Mouse (Mus musculus): Measurements from ENCODE around the gene Trp53i11. TPM values are rescaled to one million over a fixed set of nuclear protein-coding genes. Genes with fewer than 3 reads are reported as not detected.
A peak's percentile ranks its signal among the peaks of the same experiment; 100 is the strongest.

The Trp53i11 gene
- polyA plus RNA-seq, 1 experiment from 2014 or later = 38.6 TPM

DNA sequence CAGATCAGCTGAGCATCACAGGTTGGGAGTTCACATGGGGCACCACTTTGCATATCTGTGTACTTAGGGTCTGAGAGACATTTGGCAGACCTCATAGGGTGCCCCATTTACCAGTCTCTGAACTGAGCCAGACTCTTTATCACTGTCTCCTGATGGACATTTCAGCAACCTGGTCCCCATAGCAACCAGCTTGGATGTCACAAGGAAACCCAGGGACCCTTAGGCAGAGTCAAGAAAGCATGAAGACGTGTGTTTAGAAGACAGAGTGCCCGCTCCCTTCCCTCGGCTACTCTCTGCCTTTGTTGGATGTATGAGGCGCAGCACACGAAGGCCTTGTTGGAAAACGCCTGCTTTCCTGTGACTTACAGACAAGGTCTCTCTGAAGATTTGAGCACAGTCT lies 21.1 kb upstream of the Trp53i11 start:
- Histone ChIP-seq H3K4me2 (ENCODE audit: low read depth, low read length) (no peak overlapping the region), H3K27me3 (ENCODE audit: control insufficient read depth, insufficient read depth, low read length) (no peaks in the 10 kb centered on the region), H3K4me1 (ENCODE audit: control insufficient read depth, insufficient read depth, low read length) (peaks cover 20% of the 10 kb centered on the region), H3K4me3 (ENCODE audit: low read length) (no peak overlapping the region), H3K9ac (ENCODE audit: low read length) (no peak overlapping the region), H3K9me3 (replicated peaks; ENCODE audit: control insufficient read depth, low read length) (no peaks in the 10 kb centered on the region), H3K27ac (ENCODE audit: low read length) (no peak overlapping the region), H3K36me3 (ENCODE audit: control insufficient read depth, insufficient read depth) (no peaks in the 10 kb centered on the region)
- 74% methylated on average over 6 of the region's 6 CpGs for WGBS
- ATAC-seq (replicated peaks; ENCODE audit: extremely low read depth, insufficient read depth, low FRiP score) = no peak

DNA sequence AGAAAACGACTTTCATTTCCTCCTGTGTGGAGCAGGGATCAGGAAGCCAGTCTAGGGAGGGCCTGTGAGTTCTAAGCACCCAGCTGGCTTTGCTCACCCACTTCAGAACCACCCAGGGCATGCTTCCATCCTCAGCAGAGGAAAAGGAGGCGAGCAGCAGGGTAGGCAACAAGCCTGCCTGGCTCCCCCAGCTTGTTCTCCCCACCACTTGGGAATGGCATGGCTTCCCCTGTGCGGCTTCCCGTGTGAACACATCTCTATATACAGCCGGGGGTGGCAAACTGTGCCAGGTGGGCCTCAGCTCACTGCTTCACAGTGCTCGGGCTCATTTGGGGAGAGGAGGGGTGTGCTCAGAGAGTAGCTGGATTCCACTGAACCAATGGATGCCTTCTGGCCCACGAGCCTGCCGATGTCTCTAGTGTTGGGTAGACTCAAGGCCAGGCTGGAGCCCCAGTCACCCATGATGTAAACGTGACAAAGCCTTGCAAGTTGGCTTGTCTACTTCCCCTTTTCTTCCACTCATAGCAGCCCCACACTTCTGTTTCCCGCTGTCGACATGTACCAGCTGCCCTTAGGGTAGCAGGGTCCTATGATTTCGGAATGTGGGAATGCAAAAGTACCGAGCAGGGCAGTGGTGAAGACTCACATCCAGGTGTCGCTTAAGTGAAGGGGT lies 20.5 kb upstream of the Trp53i11 start:
- Histone ChIP-seq H3K27ac (ENCODE audit: low read length) (no peak overlapping the region), H3K4me3 (ENCODE audit: low read length) (no peak overlapping the region), H3K9me3 (replicated peaks; ENCODE audit: control insufficient read depth, low read length) (no peaks in the 10 kb centered on the region), H3K4me2 (ENCODE audit: low read depth, low read length) (no peak overlapping the region), H3K9ac (ENCODE audit: low read length) (no peak overlapping the region), H3K27me3 (ENCODE audit: control insufficient read depth, insufficient read depth, low read length) (no peaks in the 10 kb centered on the region), H3K36me3 (ENCODE audit: control insufficient read depth, insufficient read depth) (no peaks in the 10 kb centered on the region), H3K4me1 (ENCODE audit: control insufficient read depth, insufficient read depth, low read length) (peaks cover 20% of the 10 kb centered on the region)
- ATAC-seq (replicated peaks; ENCODE audit: extremely low read depth, insufficient read depth, low FRiP score) = no peak
- 70% methylated on average over 14 of the region's 14 CpGs for WGBS

DNA sequence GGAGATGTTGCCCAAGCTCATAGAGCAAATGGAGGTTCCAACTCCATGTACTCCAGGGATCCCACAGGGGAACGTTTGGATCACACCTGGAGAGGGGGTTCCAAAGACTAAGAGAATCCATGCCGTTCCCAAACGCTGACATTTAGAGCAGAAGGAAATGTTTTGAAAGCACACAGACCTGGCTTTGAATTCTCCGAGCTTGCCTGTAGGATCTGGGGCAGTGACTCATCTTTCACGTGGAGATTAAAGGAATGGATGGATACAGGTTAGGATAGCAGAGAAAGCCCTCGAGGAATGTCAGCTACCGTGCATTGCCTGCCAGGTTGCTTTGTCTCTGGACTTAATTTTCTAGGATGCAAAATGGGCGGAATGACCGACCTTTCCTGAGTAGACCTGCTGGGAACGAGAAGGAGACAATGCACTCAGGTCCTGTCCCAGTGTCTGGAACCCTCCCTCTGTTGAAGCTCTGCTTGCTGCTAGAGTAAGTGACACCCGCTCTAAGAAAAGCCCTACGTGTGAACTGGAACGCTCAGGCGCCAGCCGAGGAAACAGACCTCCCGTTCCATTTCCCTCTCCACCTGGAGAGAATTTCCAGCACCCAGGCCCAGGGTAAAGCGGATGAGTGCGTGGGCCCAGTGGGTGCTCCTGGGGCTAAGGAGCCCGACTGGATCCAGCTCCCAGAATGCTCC lies 17.0 kb upstream of the Trp53i11 start:
- WGBS = 58% methylated on average over 19 of the region's 19 CpGs
- Histone ChIP-seq H3K27me3 (ENCODE audit: control insufficient read depth, insufficient read depth, low read length) (0 out of 2 replicates have a peak, but pooled peaks cover 2% of the 10 kb centered on the region), H3K9me3 (replicated peaks; ENCODE audit: control insufficient read depth, low read length) (no peaks in the 10 kb centered on the region), H3K27ac (ENCODE audit: low read length) (no peak overlapping the region), H3K36me3 (ENCODE audit: control insufficient read depth, insufficient read depth) (no peaks in the 10 kb centered on the region), H3K4me1 (ENCODE audit: control insufficient read depth, insufficient read depth, low read length) (peaks cover 8% of the 10 kb centered on the region; the same call in 1 of the 2 replicates), H3K9ac (ENCODE audit: low read length) (no peak overlapping the region), H3K4me3 (ENCODE audit: low read length) (no peak overlapping the region), H3K4me2 (ENCODE audit: low read depth, low read length) (no peak overlapping the region)
- ATAC-seq (replicated peaks; ENCODE audit: extremely low read depth, insufficient read depth, low FRiP score) = no peak

GRCm38 (mm10) chr2:93170845-93171200 lies 16.5 kb upstream of the Trp53i11 start:
- H3K9ac ChIP-seq (ENCODE audit: low read length) = no peak overlapping the region
- H3K4me2 ChIP-seq (ENCODE audit: low read depth, low read length) = no peak overlapping the region
- WGBS = 63% methylated on average over 5 of the region's 5 CpGs
- 0 out of 2 replicates have a peak, but pooled peaks cover 2% of the 10 kb centered on the region for H3K27me3 ChIP-seq (ENCODE audit: control insufficient read depth, insufficient read depth, low read length)
- no peak overlapping the region for H3K4me3 ChIP-seq (ENCODE audit: low read length)
- no peaks in the 10 kb centered on the region for H3K9me3 ChIP-seq (replicated peaks; ENCODE audit: control insufficient read depth, low read length)
- no peaks in the 10 kb centered on the region for H3K36me3 ChIP-seq (ENCODE audit: control insufficient read depth, insufficient read depth)
- ATAC-seq (replicated peaks; ENCODE audit: extremely low read depth, insufficient read depth, low FRiP score) = no peak
- no peak overlapping the region for H3K27ac ChIP-seq (ENCODE audit: low read length)
- peaks cover 8% of the 10 kb centered on the region; the same call in 1 of the 2 replicates for H3K4me1 ChIP-seq (ENCODE audit: control insufficient read depth, insufficient read depth, low read length)

DNA sequence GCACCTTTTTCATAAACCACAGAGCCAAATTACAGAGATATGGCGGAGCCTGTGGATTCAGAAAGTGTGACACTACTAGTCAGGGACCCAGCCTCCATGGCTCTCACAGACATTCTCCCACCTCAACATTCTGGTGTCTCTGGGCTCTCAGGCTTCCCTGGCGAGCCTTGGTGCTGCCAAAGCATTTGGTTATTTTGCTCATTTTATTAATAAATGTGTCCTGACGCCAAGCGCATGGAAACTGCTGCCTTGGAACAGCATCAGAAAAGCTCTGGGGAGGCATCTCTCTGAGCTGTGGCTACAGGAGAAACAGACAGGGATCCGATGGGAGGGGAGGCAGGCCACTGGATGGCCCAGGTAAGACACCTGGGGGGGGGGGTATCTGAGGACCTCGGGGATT lies 15.4 kb upstream of the Trp53i11 start:
- no peak for ATAC-seq (replicated peaks; ENCODE audit: extremely low read depth, insufficient read depth, low FRiP score)

GRCm38 (mm10) chr2:93172460-93172859 lies 14.9 kb upstream of the Trp53i11 start:
- Histone ChIP-seq H3K4me1 (ENCODE audit: control insufficient read depth, insufficient read depth, low read length) (peaks cover 12% of the 10 kb centered on the region), H3K27ac (ENCODE audit: low read length) (no peak overlapping the region), H3K4me3 (ENCODE audit: low read length) (no peak overlapping the region), H3K4me2 (ENCODE audit: low read depth, low read length) (no peak overlapping the region), H3K36me3 (ENCODE audit: control insufficient read depth, insufficient read depth) (no peaks in the 10 kb centered on the region), H3K9ac (ENCODE audit: low read length) (no peak overlapping the region), H3K9me3 (replicated peaks; ENCODE audit: control insufficient read depth, low read length) (no peaks in the 10 kb centered on the region), H3K27me3 (ENCODE audit: control insufficient read depth, insufficient read depth, low read length) (peaks cover 4% of the 10 kb centered on the region; the same call in 1 of the 2 replicates)
- WGBS = 54% methylated on average over 5 of the region's 5 CpGs
- no peak for ATAC-seq (replicated peaks; ENCODE audit: extremely low read depth, insufficient read depth, low FRiP score)

More for the DNA sequence above, 15.4 kb upstream of the Trp53i11 start:
- no peak overlapping the region for H3K9ac ChIP-seq (ENCODE audit: low read length)
- no peak overlapping the region for H3K4me2 ChIP-seq (ENCODE audit: low read depth, low read length)
- H3K36me3 ChIP-seq (ENCODE audit: control insufficient read depth, insufficient read depth) = no peaks in the 10 kb centered on the region
- WGBS = 75% methylated on average over 6 of the region's 6 CpGs
- H3K4me3 ChIP-seq (ENCODE audit: low read length) = no peak overlapping the region
- H3K27me3 ChIP-seq (ENCODE audit: control insufficient read depth, insufficient read depth, low read length) = peaks cover 4% of the 10 kb centered on the region; the same call in 1 of the 2 replicates
- H3K9me3 ChIP-seq (replicated peaks; ENCODE audit: control insufficient read depth, low read length) = no peaks in the 10 kb centered on the region
- H3K4me1 ChIP-seq (ENCODE audit: control insufficient read depth, insufficient read depth, low read length) = peaks cover 8% of the 10 kb centered on the region
- no peak overlapping the region for H3K27ac ChIP-seq (ENCODE audit: low read length)

GRCm38 (mm10) chr2:93174159-93174558 lies 13.2 kb upstream of the Trp53i11 start:
- Histone ChIP-seq H3K4me2 (ENCODE audit: low read depth, low read length) (no peak overlapping the region), H3K27me3 (ENCODE audit: control insufficient read depth, insufficient read depth, low read length) (peaks cover 13% of the 10 kb centered on the region), H3K36me3 (ENCODE audit: control insufficient read depth, insufficient read depth) (no peaks in the 10 kb centered on the region), H3K9ac (ENCODE audit: low read length) (peak overlapping the region; percentile 23; the same call in 1 of the 2 replicates), H3K9me3 (replicated peaks; ENCODE audit: control insufficient read depth, low read length) (no peaks in the 10 kb centered on the region), H3K27ac (ENCODE audit: low read length) (no peak overlapping the region), H3K4me1 (ENCODE audit: control insufficient read depth, insufficient read depth, low read length) (peaks cover 12% of the 10 kb centered on the region), H3K4me3 (ENCODE audit: low read length) (no peak overlapping the region)
- 33% methylated on average over 5 of the region's 5 CpGs for WGBS
- no peak for ATAC-seq (replicated peaks; ENCODE audit: extremely low read depth, insufficient read depth, low FRiP score)

- Histone ChIP-seq H3K4me2 (ENCODE audit: low read depth, low read length) (no peak overlapping the region), H3K4me1 (ENCODE audit: control insufficient read depth, insufficient read depth, low read length) (peaks cover 15% of the 10 kb centered on the region), H3K27me3 (ENCODE audit: control insufficient read depth, insufficient read depth, low read length) (peaks cover 23% of the 10 kb centered on the region), H3K9ac (ENCODE audit: low read length) (no peak overlapping the region), H3K36me3 (ENCODE audit: control insufficient read depth, insufficient read depth) (no peaks in the 10 kb centered on the region), H3K27ac (ENCODE audit: low read length) (no peak overlapping the region), H3K9me3 (replicated peaks; ENCODE audit: control insufficient read depth, low read length) (no peaks in the 10 kb centered on the region), H3K4me3 (ENCODE audit: low read length) (no peak overlapping the region)
- no peak for ATAC-seq (replicated peaks; ENCODE audit: extremely low read depth, insufficient read depth, low FRiP score)
- 30% methylated on average over 5 of the region's 5 CpGs for WGBS
These were observed 12.1 kb upstream of the Trp53i11 start for GRCm38 (mm10) chr2:93175278-93175677.

DNA sequence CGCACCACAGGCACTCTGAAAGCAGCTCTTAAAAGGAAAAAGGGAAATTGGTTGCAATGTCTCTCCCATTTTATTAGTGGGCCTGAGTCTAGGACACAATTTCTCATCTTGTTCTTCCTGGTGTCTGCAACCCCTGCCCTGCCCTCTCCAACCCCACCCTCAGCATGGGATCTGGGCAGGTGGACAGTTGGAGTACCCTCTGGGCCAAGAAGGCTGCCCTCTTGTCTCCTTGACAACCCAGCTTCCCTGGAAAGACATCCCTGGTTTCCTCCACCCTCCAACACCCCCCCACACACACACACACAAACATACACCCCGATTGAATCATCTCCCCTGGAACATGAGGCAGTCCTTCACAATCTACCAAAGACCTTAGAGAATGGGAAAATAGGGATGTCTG lies 11.6 kb upstream of the Trp53i11 start:
- Histone ChIP-seq H3K9me3 (replicated peaks; ENCODE audit: control insufficient read depth, low read length) (no peaks in the 10 kb centered on the region), H3K36me3 (ENCODE audit: control insufficient read depth, insufficient read depth) (no peaks in the 10 kb centered on the region), H3K9ac (ENCODE audit: low read length) (no peak overlapping the region), H3K4me2 (ENCODE audit: low read depth, low read length) (no peak overlapping the region), H3K27me3 (ENCODE audit: control insufficient read depth, insufficient read depth, low read length) (peaks cover 26% of the 10 kb centered on the region), H3K4me3 (ENCODE audit: low read length) (no peak overlapping the region), H3K4me1 (ENCODE audit: control insufficient read depth, insufficient read depth, low read length) (peaks cover 19% of the 10 kb centered on the region), H3K27ac (ENCODE audit: low read length) (no peak overlapping the region)
- ATAC-seq (replicated peaks; ENCODE audit: extremely low read depth, insufficient read depth, low FRiP score) = no peak
- 71% methylated on average over 2 of the region's 2 CpGs for WGBS
